Mouse (Mus musculus): ENCODE results near the gene Tprkb. TPM values are rescaled to one million over a fixed set of nuclear protein-coding genes. Genes with fewer than 3 reads are reported as not detected.
"Not testable (repeated sequence)": the region's sequence is repeated elsewhere in the genome, so short reads cannot be mapped to it uniquely, and the experiment has no call there.

The Tprkb gene
- 141 and 158 TPM in 2 replicates for polyA plus RNA-seq (2012; rRNA removed)

DNA sequence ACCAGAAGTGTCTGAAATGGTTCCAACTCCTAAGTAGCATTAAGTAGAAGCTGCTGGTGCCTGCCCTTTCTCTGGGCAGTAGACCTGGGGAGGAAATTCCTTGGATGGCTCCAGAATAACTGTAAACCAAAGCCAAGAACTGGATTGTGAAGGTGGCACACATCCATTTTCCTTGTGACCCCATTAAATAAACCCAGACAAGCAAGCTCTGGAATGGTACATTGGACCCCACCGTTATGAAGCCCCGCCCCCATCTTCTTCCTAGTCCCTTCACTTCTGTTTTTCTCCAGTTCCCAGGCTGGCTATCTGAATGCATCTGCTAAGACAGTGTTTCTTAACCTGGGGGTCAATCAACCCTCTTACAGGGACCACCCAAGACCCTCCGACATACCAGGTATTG lies at the start of gene Tprkb:
Tprkb (plus strand) TSS at position 279 of the 400 bp plus-strand sequence.
- DNase-seq, result no peak
- Histone ChIP-seq H3K27me3 (ENCODE audit: control insufficient read depth, insufficient read depth, low read length) (no peaks in the 10 kb centered on the region), H3K4me3 (replicated peaks; ENCODE audit: insufficient read depth, low read depth, low read length) (no peak within 1 kb of the TSS), H3K4me1 (ENCODE audit: control insufficient read depth, insufficient read depth, low read length) (no peaks in the 10 kb centered on the region), H3K27ac (ENCODE audit: insufficient read depth, low read length) (no peak within 1 kb of the TSS)
- TF ChIP-seq CTCF (IDR thresholded peaks at IDR 0.05; ENCODE audit: borderline replicate concordance, insufficient read depth, low read depth, low read length), result no peak
- TF ChIP-seq POLR2A (IDR thresholded peaks at IDR 0.05; ENCODE audit: borderline replicate concordance, insufficient read depth, low read length), result no peak
- WGBS, result 85% methylated on average over 3 of the region's 3 CpGs

DNA sequence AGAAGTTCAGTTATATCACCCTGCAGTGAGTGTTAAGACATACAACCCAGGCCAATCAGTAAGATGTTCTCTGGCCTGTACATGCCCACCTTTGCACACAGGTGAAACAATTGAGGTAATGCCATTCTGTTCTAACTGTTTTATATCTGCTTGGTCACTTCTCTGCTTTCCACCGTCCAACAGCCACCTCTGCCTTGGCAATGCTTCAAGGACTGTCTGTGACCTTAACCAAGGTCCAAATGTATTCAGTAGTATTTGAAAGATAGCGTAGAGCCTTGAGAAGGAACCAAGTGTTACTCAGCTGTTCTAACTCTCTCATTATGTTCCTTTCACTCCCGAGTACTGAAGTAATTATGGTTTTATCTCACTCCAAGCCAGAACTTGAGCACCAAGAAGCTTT lies 49.1 kb upstream of the Tprkb start:
- Histone ChIP-seq H3K4me3 (replicated peaks; ENCODE audit: insufficient read depth, low read depth, low read length) (no peak overlapping the region), H3K4me1 (ENCODE audit: control insufficient read depth, insufficient read depth, low read length) (no peaks in the 10 kb centered on the region), H3K27ac (ENCODE audit: insufficient read depth, low read length) (no peak overlapping the region), H3K27me3 (ENCODE audit: control insufficient read depth, insufficient read depth, low read length) (no peaks in the 10 kb centered on the region)
- no peak for DNase-seq
- TF ChIP-seq POLR2A (IDR thresholded peaks at IDR 0.05; ENCODE audit: borderline replicate concordance, insufficient read depth, low read length), result no peak
- TF ChIP-seq CTCF (IDR thresholded peaks at IDR 0.05; ENCODE audit: borderline replicate concordance, insufficient read depth, low read depth, low read length), result no peak
- WGBS, result 55% methylated on average over 3 of the region's 3 CpGs

DNA sequence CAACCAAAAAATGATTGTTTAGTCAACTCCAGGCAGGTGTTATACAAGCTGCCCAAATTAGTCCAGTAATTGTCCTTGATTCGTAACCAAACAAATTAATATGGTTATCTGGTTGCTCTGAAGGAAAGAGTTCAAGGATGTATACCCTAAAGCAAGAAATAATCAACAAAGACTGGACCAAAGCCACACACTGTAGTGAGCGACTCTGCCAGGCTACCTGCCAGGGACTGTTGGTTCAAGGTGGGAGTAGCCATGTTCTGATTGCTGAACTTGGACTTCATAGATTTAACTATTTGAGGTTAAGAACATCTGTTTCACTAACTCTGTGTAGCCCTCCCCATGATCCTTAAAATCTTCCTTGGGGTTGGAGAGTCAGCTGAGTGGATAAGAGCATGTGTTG lies 48.5 kb upstream of the Tprkb start:
- H3K4me1 ChIP-seq (ENCODE audit: control insufficient read depth, insufficient read depth, low read length), result no peaks in the 10 kb centered on the region
- DNase-seq, result no peak
- H3K4me3 ChIP-seq (replicated peaks; ENCODE audit: insufficient read depth, low read depth, low read length), result no peak overlapping the region
- 79% methylated on average over 2 of the region's 2 CpGs for WGBS
- TF ChIP-seq POLR2A (IDR thresholded peaks at IDR 0.05; ENCODE audit: borderline replicate concordance, insufficient read depth, low read length) (no peak), CTCF (IDR thresholded peaks at IDR 0.05; ENCODE audit: borderline replicate concordance, insufficient read depth, low read depth, low read length) (no peak)
- H3K27ac ChIP-seq (ENCODE audit: insufficient read depth, low read length), result no peak overlapping the region
- H3K27me3 ChIP-seq (ENCODE audit: control insufficient read depth, insufficient read depth, low read length), result no peaks in the 10 kb centered on the region

DNA sequence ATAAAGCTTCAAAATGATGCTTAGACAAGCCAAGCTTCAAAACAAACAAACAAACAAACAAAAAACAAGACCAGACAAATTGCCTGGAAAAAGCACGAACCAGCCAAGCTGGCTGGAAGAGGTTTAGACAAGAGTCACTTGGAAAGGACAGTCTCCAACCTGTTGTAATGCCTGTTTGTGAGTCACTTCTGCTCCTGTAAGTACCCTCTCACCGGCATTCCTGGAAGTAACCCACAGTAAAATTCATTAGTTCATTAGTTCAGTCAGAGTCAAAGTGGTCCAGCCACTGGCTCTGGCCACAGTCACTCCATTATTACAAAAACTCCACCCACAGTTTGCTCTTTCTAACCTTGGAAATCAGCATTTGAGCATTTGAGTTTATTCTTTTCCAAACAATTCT lies 47.8 kb upstream of the Tprkb start:
- WGBS, result 88% methylated on average over 2 of the region's 2 CpGs
- no peak overlapping the region for H3K27ac ChIP-seq (ENCODE audit: insufficient read depth, low read length)
- no peaks in the 10 kb centered on the region for H3K4me1 ChIP-seq (ENCODE audit: control insufficient read depth, insufficient read depth, low read length)
- no peaks in the 10 kb centered on the region for H3K27me3 ChIP-seq (ENCODE audit: control insufficient read depth, insufficient read depth, low read length)
- TF ChIP-seq CTCF (IDR thresholded peaks at IDR 0.05; ENCODE audit: borderline replicate concordance, insufficient read depth, low read depth, low read length) (no peak), POLR2A (IDR thresholded peaks at IDR 0.05; ENCODE audit: borderline replicate concordance, insufficient read depth, low read length) (no peak)
- no peak overlapping the region for H3K4me3 ChIP-seq (replicated peaks; ENCODE audit: insufficient read depth, low read depth, low read length)
- DNase-seq, result no peak

DNA sequence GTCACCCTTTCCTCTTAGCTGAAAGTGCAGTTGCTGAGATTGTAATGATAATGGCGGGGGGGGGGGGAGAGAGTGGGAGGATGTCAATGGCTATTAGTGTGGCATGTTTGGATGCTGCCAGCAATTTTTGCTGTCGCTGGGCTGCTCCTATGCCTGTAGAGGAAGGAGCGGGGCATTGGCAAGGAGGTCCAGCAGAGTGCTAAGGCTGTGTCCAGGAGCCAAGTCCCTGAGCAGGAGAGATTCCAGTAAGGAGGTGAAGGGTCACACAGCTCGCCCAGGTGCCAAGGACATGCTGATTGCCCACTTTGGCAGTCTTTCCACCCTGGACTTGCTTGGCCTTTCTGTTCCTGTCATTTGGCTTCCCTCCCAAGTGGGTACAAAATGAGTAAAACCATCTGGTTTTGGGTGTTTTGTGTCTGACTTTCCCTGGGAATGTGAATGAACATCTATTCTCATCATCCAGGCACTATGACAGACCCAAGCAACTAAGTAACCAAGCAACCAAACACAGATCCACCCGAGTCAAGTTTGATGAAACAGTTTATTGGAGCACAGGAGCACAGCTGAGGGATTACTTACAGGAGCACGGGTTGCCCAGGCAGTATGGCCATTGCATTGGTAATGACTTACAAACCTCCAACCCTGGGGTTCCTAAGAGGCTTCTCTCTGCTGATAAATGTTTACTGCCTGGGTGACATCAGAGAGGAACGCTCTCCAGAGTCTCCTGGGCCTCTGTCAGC lies 46.6 kb upstream of the Tprkb start:
- not testable (repeated sequence) for H3K27me3 ChIP-seq (ENCODE audit: control insufficient read depth, insufficient read depth, low read length); H3K4me1 ChIP-seq (ENCODE audit: control insufficient read depth, insufficient read depth, low read length); H3K4me3 ChIP-seq (replicated peaks; ENCODE audit: insufficient read depth, low read depth, low read length); H3K27ac ChIP-seq (ENCODE audit: insufficient read depth, low read length)
- 21% methylated on average over 6 of the region's 7 CpGs for whole genome bisulfite sequencing
- DNase-seq, result peak in 1 of 2 experiments; percentile 37

DNA sequence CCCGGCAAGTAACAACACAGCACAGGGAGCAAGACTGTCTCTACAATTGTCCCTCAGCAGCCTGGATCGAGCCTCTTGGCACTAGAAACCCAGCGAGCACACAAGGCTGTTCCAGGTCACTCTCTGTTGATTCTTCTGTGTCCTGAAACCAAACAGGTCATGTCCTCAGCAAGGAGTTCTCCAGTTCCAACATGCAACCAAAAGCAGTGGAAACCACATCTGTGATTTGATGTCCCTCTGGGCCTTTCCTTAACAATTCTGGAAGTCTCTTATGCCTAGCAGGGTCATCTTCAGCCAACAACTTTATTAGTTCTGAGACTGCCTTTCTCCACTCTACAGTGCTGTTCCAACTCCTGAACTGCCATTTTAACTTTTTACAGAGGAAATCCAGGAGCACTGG lies 45.5 kb upstream of the Tprkb start:
- WGBS, result 84% methylated on average over 3 of the region's 3 CpGs
- H3K27ac ChIP-seq (ENCODE audit: insufficient read depth, low read length); DNase-seq; H3K4me1 ChIP-seq (ENCODE audit: control insufficient read depth, insufficient read depth, low read length); H3K4me3 ChIP-seq (replicated peaks; ENCODE audit: insufficient read depth, low read depth, low read length); H3K27me3 ChIP-seq (ENCODE audit: control insufficient read depth, insufficient read depth, low read length): not testable (repeated sequence)

DNA sequence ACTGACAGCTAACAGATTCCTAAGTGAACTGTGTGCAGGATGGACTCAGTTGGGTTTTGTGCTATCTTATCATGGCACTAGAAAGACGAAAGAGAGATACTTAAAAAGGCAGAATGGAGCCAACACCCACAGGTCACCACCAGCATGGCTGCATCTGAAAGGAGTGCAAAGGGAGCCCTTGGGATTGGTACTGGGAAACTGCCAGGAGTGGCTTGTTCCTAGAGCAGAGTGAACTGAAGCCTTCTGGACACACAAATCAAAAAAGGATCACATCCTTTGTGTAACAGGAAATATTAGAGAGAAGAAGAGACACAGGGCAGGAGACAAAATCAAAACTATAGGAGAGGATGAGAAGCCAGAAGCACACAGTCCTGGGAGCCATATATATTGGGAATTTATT lies 44.7 kb upstream of the Tprkb start:
- WGBS, result 43% methylated on average over 1 of the region's 1 CpGs
- H3K4me1 ChIP-seq (ENCODE audit: control insufficient read depth, insufficient read depth, low read length); H3K27ac ChIP-seq (ENCODE audit: insufficient read depth, low read length); DNase-seq; H3K4me3 ChIP-seq (replicated peaks; ENCODE audit: insufficient read depth, low read depth, low read length); H3K27me3 ChIP-seq (ENCODE audit: control insufficient read depth, insufficient read depth, low read length): not testable (repeated sequence)

DNA sequence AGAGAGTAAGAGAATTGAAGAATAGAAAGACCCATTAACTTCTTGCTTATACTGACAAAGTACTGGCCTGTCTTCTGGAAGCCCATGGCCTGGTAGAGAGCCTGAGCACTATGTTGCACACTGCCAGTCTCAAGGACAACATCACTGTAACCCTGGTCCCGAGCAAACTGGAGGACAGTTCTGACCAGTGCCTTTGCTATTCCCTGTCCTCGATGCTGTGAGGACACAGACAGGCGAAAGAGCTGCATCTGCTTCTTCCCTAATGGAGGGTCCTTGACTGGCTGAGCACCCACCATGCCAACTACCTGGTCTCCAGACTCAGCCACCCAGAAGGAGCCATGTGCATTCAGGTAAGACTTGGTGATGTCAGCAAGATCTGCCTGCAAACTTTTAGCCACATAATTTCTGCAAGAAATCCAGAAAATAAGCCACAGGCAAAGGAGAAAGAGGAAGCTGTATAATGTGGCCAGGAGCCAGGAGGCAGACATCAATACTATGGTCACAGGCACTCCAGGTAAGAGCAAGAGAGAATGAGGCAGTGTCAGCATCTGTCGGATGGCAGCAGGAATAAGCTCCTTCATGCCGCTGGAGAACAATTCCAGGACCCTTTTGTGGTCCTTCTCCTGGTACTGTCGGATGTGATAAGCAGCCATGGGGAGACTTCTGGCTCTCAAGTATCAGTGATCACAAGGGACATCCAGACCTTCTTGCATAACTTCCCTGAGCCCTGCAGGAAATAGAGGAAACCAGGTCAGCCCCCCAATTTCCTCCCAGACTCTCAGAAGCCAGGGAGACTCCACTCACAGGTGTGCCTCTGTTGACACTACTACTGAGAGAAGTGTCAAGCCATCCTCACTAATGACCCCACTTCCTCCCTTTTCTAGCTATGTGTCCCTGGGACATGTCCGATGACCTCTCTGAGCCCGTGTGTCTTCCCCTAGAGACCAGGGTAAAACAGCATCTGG lies 43.7 kb upstream of the Tprkb start:
- Histone ChIP-seq H3K4me3 (replicated peaks; ENCODE audit: insufficient read depth, low read depth, low read length) (no peak overlapping the region), H3K27ac (ENCODE audit: insufficient read depth, low read length) (no peak overlapping the region), H3K4me1 (ENCODE audit: control insufficient read depth, insufficient read depth, low read length) (no peaks in the 10 kb centered on the region), H3K27me3 (ENCODE audit: control insufficient read depth, insufficient read depth, low read length) (no peaks in the 10 kb centered on the region)
- TF ChIP-seq CTCF (IDR thresholded peaks at IDR 0.05; ENCODE audit: borderline replicate concordance, insufficient read depth, low read depth, low read length) (no peak), POLR2A (IDR thresholded peaks at IDR 0.05; ENCODE audit: borderline replicate concordance, insufficient read depth, low read length) (no peak)
- 85% methylated on average over 8 of the region's 8 CpGs for WGBS
- no peak for DNase-seq

DNA sequence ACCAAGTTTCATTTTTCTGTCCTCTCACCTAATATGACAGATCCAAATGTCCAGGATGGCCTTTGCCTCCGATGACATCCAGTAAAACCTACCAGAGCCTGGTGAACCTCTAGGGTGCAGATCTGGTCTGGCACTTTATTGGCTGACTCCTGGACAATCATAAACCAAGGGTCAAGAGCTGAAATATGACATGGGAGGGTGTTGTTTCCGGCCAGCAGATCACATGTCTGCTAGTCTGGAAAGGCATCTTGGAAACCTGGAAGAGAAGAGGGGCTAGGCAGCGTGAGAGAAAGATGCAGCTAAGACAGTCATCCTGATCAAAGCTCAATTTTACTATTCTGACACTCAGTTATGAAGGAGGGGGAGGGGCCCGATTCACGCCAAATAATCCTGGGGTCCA lies 42.7 kb upstream of the Tprkb start, which contains the start of gene Nat8f2:
Nat8f2 (minus strand) TSS at position 153 of the 400 bp plus-strand sequence.
- H3K4me1 ChIP-seq (ENCODE audit: control insufficient read depth, insufficient read depth, low read length); DNase-seq; H3K4me3 ChIP-seq (replicated peaks; ENCODE audit: insufficient read depth, low read depth, low read length); H3K27me3 ChIP-seq (ENCODE audit: control insufficient read depth, insufficient read depth, low read length); H3K27ac ChIP-seq (ENCODE audit: insufficient read depth, low read length): not testable (repeated sequence)
- 70% methylated on average over 5 of the region's 5 CpGs for WGBS

DNA sequence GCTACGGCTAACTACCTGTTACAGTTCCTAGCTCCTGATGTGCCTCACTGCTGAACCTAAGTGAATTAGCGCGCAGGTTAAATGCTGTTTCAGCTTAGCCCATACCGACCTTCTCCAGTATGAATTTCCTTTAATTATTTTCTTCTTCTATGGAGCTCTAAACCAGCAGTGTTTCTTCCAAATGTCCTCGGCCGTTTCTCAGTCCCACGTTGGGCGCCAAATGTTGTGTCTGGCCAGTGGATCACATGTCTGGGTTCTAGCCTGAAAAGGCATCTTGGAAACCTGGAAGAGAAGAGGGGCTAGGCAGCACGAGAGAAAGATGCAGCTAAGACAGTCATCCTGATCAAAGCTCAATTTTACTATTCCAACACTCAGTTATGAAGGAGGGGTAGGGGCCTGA lies 28.4 kb upstream of the Tprkb start:
- not testable (repeated sequence) for DNase-seq; H3K4me3 ChIP-seq (replicated peaks; ENCODE audit: insufficient read depth, low read depth, low read length); H3K27me3 ChIP-seq (ENCODE audit: control insufficient read depth, insufficient read depth, low read length); H3K27ac ChIP-seq (ENCODE audit: insufficient read depth, low read length); H3K4me1 ChIP-seq (ENCODE audit: control insufficient read depth, insufficient read depth, low read length)
- 92% methylated on average over 9 of the region's 9 CpGs for WGBS

Measured in cerebellum, adult 2 months (tissue).